Mouse (Mus musculus): ENCODE measurements around the gene Cep295.

- TF ChIP-seq CTCF (IDR thresholded peaks at IDR 0.05; ENCODE audit: low read depth) (no peak), EP300 (optimal IDR thresholded peaks at IDR 0.05) (no peak)
Measured at GRCm38 (mm10) chr9:15273981-15274380, 83.6 kb downstream of the Cep295 start.

All from stomach, postnatal 0 days (tissue).